Mouse (Mus musculus) midbrain, embryonic 11.5 days (tissue): ENCODE measurements around the gene Glipr2. TPM values are rescaled to one million over a fixed set of nuclear protein-coding genes. Genes with fewer than 3 reads are reported as not detected.

Experiments
- ATAC-seq: fragments of 200-750 bp; cut with Nextera tagmentation; 2 replicates; pipeline ENCODE4 v1.8.0; 2017; ENCODE audit warnings: moderate TSS enrichment, moderate library complexity; ENCODE audit not compliant: low FRiP score
- DNase-seq: peaks from one replicate; pipeline ENCODE4 v3.0.0; 2015; ENCODE audit warnings: low spot score; ENCODE audit errors: missing footprints
- H3K27ac ChIP-seq: fragments of 300-500 bp; sonication (generic); 2 replicates; pipeline ENCODE4 v1.5.1; 2014; ENCODE audit warnings: low read depth, low read length
- H3K27me3 ChIP-seq: fragments of 300-500 bp; sonication (generic); 2 replicates; pipeline ENCODE4 v1.6.1; 2014; ENCODE audit warnings: mild to moderate bottlenecking, low read length, moderate library complexity, mixed read lengths; ENCODE audit not compliant: control insufficient read depth, insufficient read depth
- H3K36me3 ChIP-seq: fragments of 300-500 bp; sonication (generic); 2 replicates; pipeline ENCODE4 v1.6.1; 2014; ENCODE audit warnings: mild to moderate bottlenecking, low read length, moderate library complexity, mixed read lengths; ENCODE audit not compliant: control insufficient read depth, insufficient read depth
- H3K4me1 ChIP-seq: fragments of 300-500 bp; sonication (generic); 2 replicates; pipeline ENCODE4 v1.6.1; 2014; ENCODE audit warnings: low read length; ENCODE audit not compliant: control insufficient read depth, insufficient read depth
- H3K4me2 ChIP-seq: fragments of 300-500 bp; sonication (generic); 2 replicates; pipeline ENCODE4 v1.6.1; 2014; ENCODE audit warnings: mild to moderate bottlenecking, moderate library complexity
- H3K4me3 ChIP-seq: fragments of 300-500 bp; sonication (generic); 2 replicates; pipeline ENCODE4 v1.5.1; 2014; ENCODE audit warnings: low read depth, low read length
- H3K9ac ChIP-seq: fragments of 300-500 bp; sonication (generic); 2 replicates; pipeline ENCODE4 v1.6.1; 2014; ENCODE audit warnings: low read length
- H3K9me3 ChIP-seq: fragments of 300-500 bp; sonication (generic); 2 replicates; pipeline ENCODE4 v1.6.1; 2016; ENCODE audit warnings: low read length; ENCODE audit not compliant: control insufficient read depth
- WGBS: fragments of 180-500 bp; shearing (Covaris S2); extraction: QIAGEN DNeasy Blood & Tissue Kit; methylation state at CpG from one replicate; pipeline ENCODE4 v1.1.7; 2014; 5-methylcytosine and 5-hydroxymethylcytosine counted together
- polyA plus RNA-seq: library from polyadenylated mRNA; unstranded; fragments of >200 nt; fragmentation: Nextera tagmentation; extraction: Ambion mirVana; gene quantifications from 2 replicates; pipeline ENCODE4 v1.2.1, GENCODE M21; 2014

Glipr2 gene
- polyA plus RNA-seq, 1 experiment from 2014 or later = 82.7 TPM

- no peak overlapping the region for H3K27ac ChIP-seq
- no peak for DNase-seq
- H3K27me3 ChIP-seq = peaks cover 89% of the 10 kb centered on the region
- WGBS = 96% methylated on average over 6 of the region's 6 CpGs
- no peak for ATAC-seq
- no peak overlapping the region for H3K9ac ChIP-seq
- H3K4me3 ChIP-seq = no peak overlapping the region
- H3K4me2 ChIP-seq = no peak overlapping the region
- H3K36me3 ChIP-seq = peaks cover 25% of the 10 kb centered on the region
- H3K4me1 ChIP-seq = peaks cover 13% of the 10 kb centered on the region
- H3K9me3 ChIP-seq = no peaks in the 10 kb centered on the region
Measured at GRCm38 (mm10) chr4:44024241-44024640, 67.0 kb downstream of the Glipr2 start.

- Histone ChIP-seq H3K4me3 (no peak overlapping the region), H3K4me1 (peaks cover 16% of the 10 kb centered on the region), H3K27me3 (peaks cover 91% of the 10 kb centered on the region), H3K4me2 (no peak overlapping the region), H3K36me3 (peaks cover 28% of the 10 kb centered on the region), H3K9ac (no peak overlapping the region), H3K27ac (no peak overlapping the region), H3K9me3 (no peaks in the 10 kb centered on the region)
- ATAC-seq = no peak
- 90% methylated on average over 6 of the region's 6 CpGs for WGBS
- DNase-seq = no peak
Measured at GRCm38 (mm10) chr4:44025570-44025969, 68.4 kb downstream of the Glipr2 start.

Other genes starting within 250 kb of the Glipr2 start
- not detected in 2 replicates for gene Olfr71, start 247.1 kb upstream of the Glipr2 start, polyA plus RNA-seq
- 0.11 and 0.25 TPM in 2 replicates for gene Hrct1, start 230.2 kb upstream of the Glipr2 start, polyA plus RNA-seq
- 0.04 TPM in 1 of 2 replicates, not detected in the other for gene Spaar, start 227.4 kb upstream of the Glipr2 start, polyA plus RNA-seq
- gene Olfr159, start 186.4 kb upstream of the Glipr2 start, polyA plus RNA-seq = not detected in 2 replicates
- not detected in 2 replicates for gene Olfr156, start 133.5 kb upstream of the Glipr2 start, polyA plus RNA-seq
- not detected in 2 replicates for gene Olfr157, start 117.2 kb upstream of the Glipr2 start, polyA plus RNA-seq
- not detected in 2 replicates for gene Olfr155, start 105.8 kb upstream of the Glipr2 start, polyA plus RNA-seq
- 11.9 and 13.6 TPM in 2 replicates for gene Reck, start 81.9 kb upstream of the Glipr2 start, polyA plus RNA-seq
- not detected in 2 replicates for gene Ccin, start 26.1 kb downstream of the Glipr2 start, polyA plus RNA-seq
- 226 and 236 TPM in 2 replicates for gene Clta, start 47.1 kb downstream of the Glipr2 start, polyA plus RNA-seq
- 15.1 and 18.1 TPM in 2 replicates for gene Gne, start 126.8 kb downstream of the Glipr2 start, polyA plus RNA-seq